Mouse (Mus musculus): ENCODE results near the gene Naip5. TPM values are rescaled to one million over a fixed set of nuclear protein-coding genes. Genes with fewer than 3 reads are reported as not detected.
"Not testable (repeated sequence)": the region's sequence is repeated elsewhere in the genome, so short reads cannot be mapped to it uniquely, and the experiment has no call there.

Gene Naip5
- total and polyA plus RNA-seq, 3 experiments, result 0.04 to 3.5 (median 3.3) TPM

- peak; percentile 28 for ATAC-seq (ENCODE audit: extremely low read depth, insufficient number of reproducible peaks, low FRiP score, poor library complexity, severe bottlenecking)
- H3K4me3 ChIP-seq (ENCODE audit: low read depth, low read length), result no peak overlapping the region
- H3K4me1 ChIP-seq (ENCODE audit: insufficient read depth, low read depth, low read length), result no peaks in the 10 kb centered on the region
- TF ChIP-seq GATA1 (IDR thresholded peaks at IDR 0.05; ENCODE audit: borderline replicate concordance, low read length) (no peak), POLR2AphosphoS5 (IDR thresholded peaks at IDR 0.05; ENCODE audit: insufficient replicate concordance, low read depth, low read length) (no peak), TAL1 (conservative IDR thresholded peaks at IDR 0.05; ENCODE audit: low read depth, low read length) (no peak), GATA2 (IDR thresholded peaks at IDR 0.05; ENCODE audit: borderline replicate concordance, low read depth, low read length) (no peak), CTCF (IDR thresholded peaks at IDR 0.05; ENCODE audit: low read depth, low read length) (no peak)
- peak; percentile 54 for DNase-seq (ENCODE audit: low spot score)
- no peaks in the 10 kb centered on the region for H3K36me3 ChIP-seq (replicated peaks)
- H3K27me3 ChIP-seq (ENCODE audit: insufficient read depth, low read length), result peaks cover 2% of the 10 kb centered on the region; the same call in 1 of the 2 replicates
- no peaks in the 10 kb centered on the region for H3K9me3 ChIP-seq (replicated peaks)
Observed at GRCm38 (mm10) chr13:100210540-100210939, 35.6 kb downstream of the Naip5 start.

GRCm38 (mm10) chr13:100203319-100203718 is 42.8 kb downstream of the Naip5 start:
- H3K36me3 ChIP-seq (replicated peaks), result no peaks in the 10 kb centered on the region
- H3K27me3 ChIP-seq (ENCODE audit: insufficient read depth, low read length), result peaks cover 2% of the 10 kb centered on the region; the same call in 1 of the 2 replicates
- H3K9me3 ChIP-seq (replicated peaks), result no peaks in the 10 kb centered on the region
- no peak overlapping the region for H3K4me3 ChIP-seq (ENCODE audit: low read depth, low read length)
- no peak for TF ChIP-seq TAL1 (conservative IDR thresholded peaks at IDR 0.05; ENCODE audit: low read depth, low read length)
- TF ChIP-seq GATA2 (IDR thresholded peaks at IDR 0.05; ENCODE audit: borderline replicate concordance, low read depth, low read length), result no peak
- TF ChIP-seq GATA1 (IDR thresholded peaks at IDR 0.05; ENCODE audit: borderline replicate concordance, low read length), result no peak
- TF ChIP-seq CTCF (IDR thresholded peaks at IDR 0.05; ENCODE audit: low read depth, low read length), result no peak
- no peak for TF ChIP-seq POLR2AphosphoS5 (IDR thresholded peaks at IDR 0.05; ENCODE audit: insufficient replicate concordance, low read depth, low read length)
- DNase-seq (ENCODE audit: low spot score) (no peak), ATAC-seq (ENCODE audit: extremely low read depth, insufficient number of reproducible peaks, low FRiP score, poor library complexity, severe bottlenecking) (no peak)
- H3K4me1 ChIP-seq (ENCODE audit: insufficient read depth, low read depth, low read length), result 0 out of 2 replicates have a peak, but pooled peaks cover 3% of the 10 kb centered on the region

GRCm38 (mm10) chr13:100201659-100202333 is 44.3 kb downstream of the Naip5 start, which contains the start of gene Naip2:
Naip2 (minus strand) TSS chr13:100202092.
- H3K9me3 ChIP-seq (replicated peaks), result not testable (repeated sequence)
- peak; percentile 93 for ATAC-seq (ENCODE audit: extremely low read depth, insufficient number of reproducible peaks, low FRiP score, poor library complexity, severe bottlenecking)
- DNase-seq (ENCODE audit: low spot score), result peak; percentile 4

GRCm38 (mm10) chr13:100200778-100201177 is 45.3 kb downstream of the Naip5 start:
- TF ChIP-seq POLR2AphosphoS5 (IDR thresholded peaks at IDR 0.05; ENCODE audit: insufficient replicate concordance, low read depth, low read length) (no peak), GATA1 (IDR thresholded peaks at IDR 0.05; ENCODE audit: borderline replicate concordance, low read length) (no peak), TAL1 (conservative IDR thresholded peaks at IDR 0.05; ENCODE audit: low read depth, low read length) (no peak), CTCF (IDR thresholded peaks at IDR 0.05; ENCODE audit: low read depth, low read length) (no peak), GATA2 (IDR thresholded peaks at IDR 0.05; ENCODE audit: borderline replicate concordance, low read depth, low read length) (no peak)
- no peaks in the 10 kb centered on the region for H3K27me3 ChIP-seq (ENCODE audit: insufficient read depth, low read length)
- H3K9me3 ChIP-seq (replicated peaks), result no peaks in the 10 kb centered on the region
- H3K4me1 ChIP-seq (ENCODE audit: insufficient read depth, low read depth, low read length), result 0 out of 2 replicates have a peak, but pooled peaks cover 3% of the 10 kb centered on the region
- peaks cover 2% of the 10 kb centered on the region for H3K36me3 ChIP-seq (replicated peaks)
- no peak for DNase-seq (ENCODE audit: low spot score)
- no peak for ATAC-seq (ENCODE audit: extremely low read depth, insufficient number of reproducible peaks, low FRiP score, poor library complexity, severe bottlenecking)
- H3K4me3 ChIP-seq (ENCODE audit: low read depth, low read length), result no peak overlapping the region

More at GRCm38 (mm10) chr13:100201659-100202333, 44.3 kb downstream of the Naip5 start, which contains the start of gene Naip2:
- not testable (repeated sequence) for H3K4me1 ChIP-seq (ENCODE audit: insufficient read depth, low read depth, low read length); H3K36me3 ChIP-seq (replicated peaks); H3K27me3 ChIP-seq (ENCODE audit: insufficient read depth, low read length)
- peak within 1 kb of the TSS; percentile 62 for H3K4me3 ChIP-seq (ENCODE audit: low read depth, low read length)

- ATAC-seq (ENCODE audit: extremely low read depth, insufficient number of reproducible peaks, low FRiP score, poor library complexity, severe bottlenecking) (no peak), DNase-seq (ENCODE audit: low spot score) (no peak)
- Histone ChIP-seq H3K4me1 (ENCODE audit: insufficient read depth, low read depth, low read length) (no peaks in the 10 kb centered on the region), H3K9me3 (replicated peaks) (no peaks in the 10 kb centered on the region), H3K4me3 (ENCODE audit: low read depth, low read length) (no peak overlapping the region), H3K27me3 (ENCODE audit: insufficient read depth, low read length) (no peaks in the 10 kb centered on the region), H3K36me3 (replicated peaks) (peaks cover 6% of the 10 kb centered on the region)
- TF ChIP-seq GATA1 (IDR thresholded peaks at IDR 0.05; ENCODE audit: borderline replicate concordance, low read length) (no peak), POLR2AphosphoS5 (IDR thresholded peaks at IDR 0.05; ENCODE audit: insufficient replicate concordance, low read depth, low read length) (no peak), TAL1 (conservative IDR thresholded peaks at IDR 0.05; ENCODE audit: low read depth, low read length) (no peak), GATA2 (IDR thresholded peaks at IDR 0.05; ENCODE audit: borderline replicate concordance, low read depth, low read length) (no peak), CTCF (IDR thresholded peaks at IDR 0.05; ENCODE audit: low read depth, low read length) (no peak)
Observed at GRCm38 (mm10) chr13:100195421-100195820, 50.7 kb downstream of the Naip5 start.

- DNase-seq (ENCODE audit: low spot score); H3K4me3 ChIP-seq (ENCODE audit: low read depth, low read length); H3K36me3 ChIP-seq (replicated peaks); ATAC-seq (ENCODE audit: extremely low read depth, insufficient number of reproducible peaks, low FRiP score, poor library complexity, severe bottlenecking); H3K9me3 ChIP-seq (replicated peaks); H3K27me3 ChIP-seq (ENCODE audit: insufficient read depth, low read length); H3K4me1 ChIP-seq (ENCODE audit: insufficient read depth, low read depth, low read length): not testable (repeated sequence)
Observed at GRCm38 (mm10) chr13:100183111-100183510, 63.0 kb downstream of the Naip5 start.

GRCm38 (mm10) chr13:100174360-100174759 is 71.8 kb downstream of the Naip5 start:
- not testable (repeated sequence) for ATAC-seq (ENCODE audit: extremely low read depth, insufficient number of reproducible peaks, low FRiP score, poor library complexity, severe bottlenecking); H3K4me3 ChIP-seq (ENCODE audit: low read depth, low read length); H3K36me3 ChIP-seq (replicated peaks); H3K27me3 ChIP-seq (ENCODE audit: insufficient read depth, low read length); DNase-seq (ENCODE audit: low spot score); H3K4me1 ChIP-seq (ENCODE audit: insufficient read depth, low read depth, low read length); H3K9me3 ChIP-seq (replicated peaks)

GRCm38 (mm10) chr13:100166378-100166777 is 79.7 kb downstream of the Naip5 start:
- not testable (repeated sequence) for H3K4me1 ChIP-seq (ENCODE audit: insufficient read depth, low read depth, low read length); H3K27me3 ChIP-seq (ENCODE audit: insufficient read depth, low read length); H3K4me3 ChIP-seq (ENCODE audit: low read depth, low read length); H3K36me3 ChIP-seq (replicated peaks); H3K9me3 ChIP-seq (replicated peaks); DNase-seq (ENCODE audit: low spot score); ATAC-seq (ENCODE audit: extremely low read depth, insufficient number of reproducible peaks, low FRiP score, poor library complexity, severe bottlenecking)

- H3K9me3 ChIP-seq (replicated peaks); H3K4me3 ChIP-seq (ENCODE audit: low read depth, low read length); H3K36me3 ChIP-seq (replicated peaks); H3K27me3 ChIP-seq (ENCODE audit: insufficient read depth, low read length); ATAC-seq (ENCODE audit: extremely low read depth, insufficient number of reproducible peaks, low FRiP score, poor library complexity, severe bottlenecking); H3K4me1 ChIP-seq (ENCODE audit: insufficient read depth, low read depth, low read length); DNase-seq (ENCODE audit: low spot score): not testable (repeated sequence)
Observed at GRCm38 (mm10) chr13:100162467-100162866, 83.7 kb downstream of the Naip5 start.

Data from G1E (cell line).